Mouse (Mus musculus) stomach, postnatal 0 days (tissue): ENCODE measurements at regions not wholly inside any gene's neighbourhood (a gene's known extent, or its start where the extent isn't known, plus 50 kb on each side); places are given as distances from the start of the nearest gene placed in this dataset.

Experiments
- CTCF ChIP-seq: IDR thresholded peaks from 2 replicates; pipeline ENCODE4 v1.5.1; 2016; ENCODE audit warnings: antibody characterized with exemption, low read depth, mild to moderate bottlenecking, moderate library complexity
- EP300 ChIP-seq: optimal IDR thresholded peaks from 2 replicates; pipeline ENCODE3; 2016; ENCODE audit warnings: antibody characterized with exemption

DNA sequence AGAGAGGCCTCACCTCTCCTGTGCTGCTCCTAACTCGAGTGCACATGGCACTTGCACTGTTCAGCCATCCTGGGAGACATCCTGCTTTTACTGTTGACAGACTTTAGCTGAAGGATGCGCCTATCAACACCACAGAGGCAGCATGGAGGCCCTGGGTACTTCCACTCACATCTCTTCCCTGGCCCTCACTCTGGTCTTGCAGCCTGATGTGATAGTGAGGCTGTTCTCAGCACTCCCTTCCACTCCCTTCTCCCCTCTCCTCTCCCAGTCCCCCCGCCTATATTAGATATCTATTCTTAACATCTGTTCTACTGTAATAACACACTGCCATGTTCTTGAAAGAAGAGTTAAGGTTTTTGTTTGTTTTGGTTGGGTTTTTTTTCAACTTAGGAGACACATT lies 50.2 kb upstream of the Bod1 start:
- TF ChIP-seq CTCF (no peak), EP300 (no peak)
